Mouse (Mus musculus) neural tube, embryonic 15.5 days (tissue): ENCODE data around the gene Mt2. TPM values are rescaled to one million over a fixed set of nuclear protein-coding genes. Genes with fewer than 3 reads are reported as not detected.

Source experiments
- ATAC-seq: fragments of 200-750 bp; cut with Nextera tagmentation; 2 replicates; pipeline ENCODE4 v1.8.0; 2017; ENCODE audit warnings: mild to moderate bottlenecking, moderate TSS enrichment, moderate library complexity; ENCODE audit not compliant: low FRiP score
- H3K27ac ChIP-seq: fragments of 300-500 bp; sonication (generic); replicated peaks from 2 replicates; pipeline ENCODE4 v1.5.1; 2015; ENCODE audit warnings: mild to moderate bottlenecking, inconsistent platforms
- H3K27me3 ChIP-seq: fragments of 300-500 bp; sonication (generic); replicated peaks from 2 replicates; pipeline ENCODE4 v1.6.1; 2015; ENCODE audit warnings: inconsistent platforms
- H3K36me3 ChIP-seq: fragments of 300-500 bp; sonication (generic); 2 replicates; pipeline ENCODE4 v1.6.1; 2015; ENCODE audit warnings: inconsistent platforms
- H3K4me1 ChIP-seq: fragments of 300-500 bp; sonication (generic); 2 replicates; pipeline ENCODE4 v1.6.1; 2015; ENCODE audit warnings: inconsistent platforms
- H3K4me2 ChIP-seq: fragments of 300-500 bp; sonication (generic); 2 replicates; pipeline ENCODE4 v1.6.1; 2015; ENCODE audit warnings: inconsistent platforms, mild to moderate bottlenecking, moderate library complexity
- H3K4me3 ChIP-seq: fragments of 300-500 bp; sonication (generic); replicated peaks from 2 replicates; pipeline ENCODE4 v1.5.1; 2015; ENCODE audit warnings: mild to moderate bottlenecking, inconsistent platforms
- H3K9ac ChIP-seq: fragments of 300-500 bp; sonication (generic); replicated peaks from 2 replicates; pipeline ENCODE4 v1.6.1; 2015; ENCODE audit warnings: mild to moderate bottlenecking, inconsistent platforms
- H3K9me3 ChIP-seq: fragments of 300-500 bp; sonication (generic); replicated peaks from 2 replicates; pipeline ENCODE4 v1.6.1; 2016; ENCODE audit warnings: inconsistent platforms
- WGBS: fragments of 180-500 bp; shearing (Covaris S2); methylation state at CpG from one replicate; pipeline ENCODE4 v1.1.7; 2015; ENCODE audit warnings: mixed read lengths; 5-methylcytosine and 5-hydroxymethylcytosine counted together
- polyA plus RNA-seq: library from polyadenylated mRNA; unstranded; fragments of >200 nt; fragmentation: Nextera tagmentation; extraction: Ambion mirVana; gene quantifications from 2 replicates; pipeline ENCODE4 v1.2.1, GENCODE M21; 2015

Mt2 gene
- polyA plus RNA-seq, 1 experiment from 2014 or later, result 32.8 TPM

GRCm38 (mm10) chr8:94173848-94174403 lies 1.5 kb downstream of the Mt2 start:
- no peak overlapping the region for H3K9ac ChIP-seq
- H3K9me3 ChIP-seq, result no peaks in the 10 kb centered on the region
- no peak for ATAC-seq
- H3K4me3 ChIP-seq, result no peak overlapping the region
- no peak overlapping the region for H3K4me2 ChIP-seq
- WGBS, result 49% methylated on average over 11 of the region's 11 CpGs
- no peak overlapping the region for H3K27ac ChIP-seq
- no peaks in the 10 kb centered on the region for H3K36me3 ChIP-seq
- H3K4me1 ChIP-seq, result peaks cover 27% of the 10 kb centered on the region
- H3K27me3 ChIP-seq, result peaks cover 94% of the 10 kb centered on the region

GRCm38 (mm10) chr8:94174619-94175213 lies 2.3 kb downstream of the Mt2 start:
- no peak overlapping the region for H3K27ac ChIP-seq
- 19% methylated on average over 7 of the region's 7 CpGs for WGBS
- no peak overlapping the region for H3K9ac ChIP-seq
- no peaks in the 10 kb centered on the region for H3K9me3 ChIP-seq
- H3K4me1 ChIP-seq, result peaks cover 35% of the 10 kb centered on the region
- H3K4me3 ChIP-seq, result no peak overlapping the region
- no peaks in the 10 kb centered on the region for H3K36me3 ChIP-seq
- H3K4me2 ChIP-seq, result no peak overlapping the region
- ATAC-seq, result no peak
- H3K27me3 ChIP-seq, result peaks cover 96% of the 10 kb centered on the region

GRCm38 (mm10) chr8:94177716-94178390 lies 5.4 kb downstream of the Mt2 start:
- no peak for ATAC-seq
- no peak overlapping the region for H3K4me2 ChIP-seq
- H3K27me3 ChIP-seq, result peaks cover 93% of the 10 kb centered on the region
- WGBS, result 62% methylated on average over 7 of the region's 7 CpGs
- H3K4me1 ChIP-seq, result peaks cover 26% of the 10 kb centered on the region
- H3K4me3 ChIP-seq, result no peak overlapping the region
- no peak overlapping the region for H3K9ac ChIP-seq
- H3K9me3 ChIP-seq, result no peaks in the 10 kb centered on the region
- no peak overlapping the region for H3K27ac ChIP-seq
- H3K36me3 ChIP-seq, result no peaks in the 10 kb centered on the region

GRCm38 (mm10) chr8:94178857-94179712 lies 6.6 kb downstream of the Mt2 start, which contains the start of gene Mt1:
Gene Mt1, plus strand, starts transcription at chr8:94179082.
- Histone ChIP-seq H3K4me1 (peaks cover 30% of the 10 kb centered on the region), H3K27ac (no peak within 1 kb of the TSS; the same call in 1 of the 2 replicates), H3K9me3 (no peaks in the 10 kb centered on the region), H3K4me2 (peak within 1 kb of the TSS; percentile 83), H3K36me3 (no peaks in the 10 kb centered on the region), H3K9ac (peak within 1 kb of the TSS; percentile 33), H3K4me3 (peak within 1 kb of the TSS; percentile 38), H3K27me3 (peaks cover 93% of the 10 kb centered on the region)
- WGBS, result 1% methylated on average over 50 of the region's 50 CpGs
- ATAC-seq, result peak; percentile 91

- Histone ChIP-seq H3K4me1 (peaks cover 30% of the 10 kb centered on the region), H3K4me2 (peak overlapping the region; percentile 83), H3K9ac (0 out of 2 replicates have a peak overlapping the region, but pooled peaks have one; percentile 11), H3K27me3 (peaks cover 92% of the 10 kb centered on the region), H3K27ac (no peak overlapping the region), H3K36me3 (no peaks in the 10 kb centered on the region), H3K4me3 (peak overlapping the region; percentile 38), H3K9me3 (no peaks in the 10 kb centered on the region)
- no peak for ATAC-seq
- 4% methylated on average over 25 of the region's 25 CpGs for WGBS
These were observed 7.5 kb downstream of the Mt2 start for GRCm38 (mm10) chr8:94179713-94180560.

- peaks cover 30% of the 10 kb centered on the region for H3K4me1 ChIP-seq
- no peaks in the 10 kb centered on the region for H3K9me3 ChIP-seq
- H3K27me3 ChIP-seq, result peaks cover 90% of the 10 kb centered on the region
- no peak overlapping the region for H3K9ac ChIP-seq
- no peak overlapping the region for H3K27ac ChIP-seq
- no peak overlapping the region for H3K4me3 ChIP-seq
- no peaks in the 10 kb centered on the region for H3K36me3 ChIP-seq
- H3K4me2 ChIP-seq, result peak overlapping the region; percentile 83
- no peak for ATAC-seq
- WGBS, result 79% methylated on average over 1 of the region's 1 CpGs
These were observed 8.1 kb downstream of the Mt2 start for GRCm38 (mm10) chr8:94180561-94180908.

GRCm38 (mm10) chr8:94182055-94182929 lies 9.8 kb downstream of the Mt2 start:
- Histone ChIP-seq H3K9me3 (no peaks in the 10 kb centered on the region), H3K4me1 (peaks cover 40% of the 10 kb centered on the region), H3K4me2 (no peak overlapping the region), H3K27ac (no peak overlapping the region), H3K4me3 (no peak overlapping the region), H3K9ac (0 out of 2 replicates have a peak overlapping the region, but pooled peaks have one; percentile 5), H3K27me3 (peaks cover 90% of the 10 kb centered on the region), H3K36me3 (no peaks in the 10 kb centered on the region)
- WGBS, result 66% methylated on average over 13 of the region's 13 CpGs
- no peak for ATAC-seq

GRCm38 (mm10) chr8:94183117-94183516 lies 10.7 kb downstream of the Mt2 start:
- Histone ChIP-seq H3K36me3 (no peaks in the 10 kb centered on the region), H3K27me3 (peaks cover 87% of the 10 kb centered on the region), H3K27ac (no peak overlapping the region), H3K4me1 (peaks cover 46% of the 10 kb centered on the region), H3K4me2 (peak overlapping the region; percentile 51), H3K9me3 (no peaks in the 10 kb centered on the region), H3K4me3 (peak overlapping the region; percentile 24), H3K9ac (0 out of 2 replicates have a peak overlapping the region, but pooled peaks have one; percentile 5)
- peak; percentile 32; the same call in 1 of the 2 replicates for ATAC-seq
- under 1% methylated on average over 16 of the region's 16 CpGs for WGBS

- Histone ChIP-seq H3K27ac (no peak overlapping the region), H3K9me3 (no peaks in the 10 kb centered on the region), H3K36me3 (no peaks in the 10 kb centered on the region), H3K4me2 (no peak overlapping the region), H3K27me3 (peaks cover 77% of the 10 kb centered on the region), H3K9ac (no peak overlapping the region), H3K4me3 (no peak overlapping the region), H3K4me1 (peaks cover 36% of the 10 kb centered on the region)
- ATAC-seq, result no peak
- 22% methylated on average over 12 of the region's 12 CpGs for WGBS
These were observed 11.9 kb downstream of the Mt2 start for GRCm38 (mm10) chr8:94184357-94184843.

GRCm38 (mm10) chr8:94185791-94186190 lies 13.3 kb downstream of the Mt2 start:
- no peak for ATAC-seq
- 64% methylated on average over 6 of the region's 6 CpGs for WGBS
- H3K9ac ChIP-seq, result no peak overlapping the region
- no peaks in the 10 kb centered on the region for H3K36me3 ChIP-seq
- no peaks in the 10 kb centered on the region for H3K9me3 ChIP-seq
- H3K27ac ChIP-seq, result no peak overlapping the region
- peaks cover 64% of the 10 kb centered on the region for H3K27me3 ChIP-seq
- H3K4me1 ChIP-seq, result peaks cover 29% of the 10 kb centered on the region
- no peak overlapping the region for H3K4me2 ChIP-seq
- no peak overlapping the region for H3K4me3 ChIP-seq
